Mouse (Mus musculus) midbrain, embryonic 14.5 days (tissue): Measurements from ENCODE around the gene Gm9945. TPM values are rescaled to one million over a fixed set of nuclear protein-coding genes. Genes with fewer than 3 reads are reported as not detected.

Source experiments
- ATAC-seq: fragments of 200-750 bp; cut with Nextera tagmentation; 2 replicates; pipeline ENCODE4 v1.8.0; 2017; ENCODE audit warnings: moderate number of reproducible peaks, moderate library complexity; ENCODE audit not compliant: low FRiP score, low TSS enrichment
- DNase-seq: peaks from one replicate; pipeline ENCODE4 v3.0.0-alpha.2; 2015
- H3K27ac ChIP-seq: fragments of 300-500 bp; sonication (generic); replicated peaks from 2 replicates; pipeline ENCODE4 v1.5.1; 2014; ENCODE audit warnings: mild to moderate bottlenecking, low read depth, low read length, moderate library complexity
- H3K27me3 ChIP-seq: fragments of 300-500 bp; sonication (generic); 2 replicates; pipeline ENCODE4 v1.6.1; 2014; ENCODE audit warnings: low read length, control low read depth, mixed read lengths; ENCODE audit not compliant: control insufficient read depth, insufficient read depth
- H3K36me3 ChIP-seq: fragments of 300-500 bp; sonication (generic); 2 replicates; pipeline ENCODE4 v1.6.1; 2014; ENCODE audit warnings: low read length, control low read depth; ENCODE audit not compliant: control insufficient read depth, insufficient read depth
- H3K4me1 ChIP-seq: fragments of 300-500 bp; sonication (generic); 2 replicates; pipeline ENCODE4 v1.6.1; 2014; ENCODE audit warnings: mild to moderate bottlenecking, antibody characterized with exemption, low read length, control low read depth; ENCODE audit not compliant: control insufficient read depth, insufficient read depth
- H3K4me2 ChIP-seq: fragments of 300-500 bp; sonication (generic); 2 replicates; pipeline ENCODE4 v1.6.1; 2014; ENCODE audit warnings: mild to moderate bottlenecking, low read length, moderate library complexity
- H3K4me3 ChIP-seq: fragments of 300-500 bp; sonication (generic); replicated peaks from 2 replicates; pipeline ENCODE4 v1.5.1; 2014; ENCODE audit warnings: low read depth, low read length
- H3K9ac ChIP-seq: fragments of 300-500 bp; sonication (generic); replicated peaks from 2 replicates; pipeline ENCODE4 v1.6.1; 2014; ENCODE audit warnings: mild to moderate bottlenecking, low read length, moderate library complexity
- H3K9me3 ChIP-seq: fragments of 300-500 bp; sonication (generic); 2 replicates; pipeline ENCODE4 v1.6.1; 2016; ENCODE audit warnings: low read length, control low read depth, mixed read lengths; ENCODE audit not compliant: control insufficient read depth
- WGBS: fragments of 180-500 bp; shearing (Covaris S2); extraction: QIAGEN DNeasy Blood & Tissue Kit; methylation state at CpG from one replicate; pipeline ENCODE4 v1.1.7; 2014; 5-methylcytosine and 5-hydroxymethylcytosine counted together
- polyA plus RNA-seq: library from polyadenylated mRNA; unstranded; fragments of >200 nt; fragmentation: Nextera tagmentation; extraction: Ambion mirVana; gene quantifications from 2 replicates; pipeline ENCODE4 v1.2.1, GENCODE M21; 2014

Gene Gm9945
- polyA plus RNA-seq, 1 experiment from 2014 or later = not detected

DNA sequence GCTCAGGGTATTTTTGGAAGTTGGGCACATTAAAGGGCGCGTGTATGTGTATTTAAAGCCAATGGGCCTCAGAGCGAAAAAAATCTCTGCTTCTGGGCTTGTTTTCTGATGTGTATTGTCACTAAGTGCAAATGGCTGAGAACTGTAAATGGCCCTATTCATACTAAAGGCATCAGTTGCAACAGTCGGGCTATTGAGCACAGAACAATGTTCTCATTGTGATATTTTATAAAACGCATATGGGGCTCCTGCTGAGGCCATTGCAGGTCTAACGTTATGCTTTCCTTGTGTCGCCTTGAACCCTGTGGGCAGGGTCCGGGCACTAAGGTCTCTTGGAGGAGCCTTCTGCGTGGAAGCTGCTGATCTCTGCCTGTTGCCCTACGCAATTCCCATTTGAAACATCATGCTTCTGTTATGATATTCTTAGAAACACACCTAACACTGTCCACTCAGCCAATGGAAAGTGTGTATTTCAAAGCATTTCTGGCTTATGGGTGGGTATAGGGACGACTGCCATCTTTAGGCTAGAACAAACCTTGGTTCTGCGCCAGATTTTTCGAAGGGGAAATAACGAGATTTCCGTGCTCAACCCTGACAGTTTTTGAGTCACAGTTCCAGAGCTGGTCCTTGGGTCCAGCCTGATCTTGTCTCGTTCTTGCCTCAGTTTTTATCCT is 10.5 kb upstream of the Gm9945 start:
- H3K4me1 ChIP-seq = peaks cover 10% of the 10 kb centered on the region; the same call in 1 of the 2 replicates
- 35% methylated on average over 16 of the region's 16 CpGs for WGBS
- peaks cover 44% of the 10 kb centered on the region for H3K27me3 ChIP-seq
- H3K9ac ChIP-seq = no peak overlapping the region
- peak overlapping the region; percentile 50; the same call in 1 of the 2 replicates for H3K4me2 ChIP-seq
- DNase-seq = peak; percentile 13
- H3K4me3 ChIP-seq = no peak overlapping the region
- H3K36me3 ChIP-seq = no peaks in the 10 kb centered on the region
- ATAC-seq = 0 out of 2 replicates have a peak, but pooled peaks have one; percentile 20
- H3K9me3 ChIP-seq = no peaks in the 10 kb centered on the region
- no peak overlapping the region for H3K27ac ChIP-seq

DNA sequence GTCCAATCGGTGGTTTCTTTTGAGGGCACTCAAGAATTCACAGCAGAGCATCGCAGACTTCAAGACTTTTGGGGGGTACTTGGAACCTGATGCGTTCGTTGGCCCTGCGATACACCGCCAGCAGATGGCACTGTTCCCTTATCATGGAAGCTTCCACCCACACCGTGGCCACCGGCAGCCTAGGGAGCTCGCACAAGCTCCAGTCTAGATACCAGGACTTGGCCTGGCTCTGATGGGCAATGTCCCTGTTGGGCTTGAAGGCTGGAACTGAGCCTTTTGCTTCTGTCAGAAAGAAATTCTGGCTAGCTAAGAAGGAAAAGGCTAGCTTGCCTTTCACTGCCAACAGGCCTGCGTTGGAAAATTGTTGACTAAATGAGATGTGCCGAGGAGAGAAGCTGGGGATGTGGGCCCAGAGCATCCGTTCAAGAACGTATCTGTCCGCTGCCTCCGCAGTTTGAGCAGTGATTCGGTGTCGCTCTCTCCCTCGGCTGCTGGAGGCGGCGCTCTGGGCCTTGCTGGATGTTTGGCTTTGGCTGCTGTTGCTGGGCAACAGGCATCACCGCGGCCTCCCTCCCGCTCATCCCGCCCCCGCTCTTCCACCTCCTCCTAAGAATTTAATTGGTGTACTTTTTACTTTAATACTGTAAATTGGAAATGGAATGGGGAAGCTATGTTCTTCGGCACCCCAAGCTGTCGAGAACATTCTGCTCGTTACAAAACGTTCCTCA is 9.8 kb upstream of the Gm9945 start, which contains the start of gene Gm9837:
Gm9837 (minus strand) TSS at position 512 of the 728 bp plus-strand sequence.
- Histone ChIP-seq H3K36me3 (no peaks in the 10 kb centered on the region), H3K27me3 (peaks cover 38% of the 10 kb centered on the region), H3K4me2 (peak within 1 kb of the TSS; percentile 50), H3K4me3 (peak within 1 kb of the TSS; percentile 16), H3K27ac (peak within 1 kb of the TSS; percentile 14; the same call in 1 of the 2 replicates), H3K9me3 (no peaks in the 10 kb centered on the region), H3K4me1 (peaks cover 10% of the 10 kb centered on the region; the same call in 1 of the 2 replicates), H3K9ac (peak within 1 kb of the TSS; percentile 13; the same call in 1 of the 2 replicates)
- WGBS = 1% methylated on average over 29 of the region's 29 CpGs
- DNase-seq (peak; percentile 95), ATAC-seq (peak; percentile 80)

- Histone ChIP-seq H3K27ac (no peak overlapping the region), H3K4me1 (peaks cover 17% of the 10 kb centered on the region), H3K9ac (no peak overlapping the region), H3K9me3 (no peaks in the 10 kb centered on the region), H3K4me2 (no peak overlapping the region), H3K27me3 (peaks cover 20% of the 10 kb centered on the region), H3K4me3 (no peak overlapping the region), H3K36me3 (no peaks in the 10 kb centered on the region)
- 81% methylated on average over 3 of the region's 3 CpGs for WGBS
- DNase-seq = no peak
- no peak for ATAC-seq
Observed at GRCm38 (mm10) chr11:53472709-53473108, 7.3 kb upstream of the Gm9945 start.

DNA sequence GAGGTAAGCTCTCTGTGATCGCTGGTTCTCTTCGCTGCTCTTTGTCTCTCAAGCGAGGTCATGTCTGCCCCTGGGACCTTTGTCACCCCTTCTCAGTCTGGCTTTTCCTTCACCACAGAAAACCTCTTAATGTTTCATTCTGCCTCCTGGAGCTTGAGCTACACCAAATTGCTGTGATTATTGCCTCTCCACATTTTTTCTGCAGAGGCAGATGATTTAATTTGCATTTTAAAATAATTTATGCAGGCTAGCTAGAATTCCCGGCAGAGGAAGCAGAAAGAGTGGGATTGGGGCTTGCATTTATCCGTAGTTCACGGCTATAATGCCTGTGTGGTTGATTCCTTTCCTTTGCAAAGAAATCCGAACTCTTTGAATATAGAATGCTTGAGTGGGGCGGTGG is 4.3 kb upstream of the Gm9945 start:
- H3K4me3 ChIP-seq = peak overlapping the region; percentile 13; the same call in 1 of the 2 replicates

GRCm38 (mm10) chr11:53477833-53478232 is 2.1 kb upstream of the Gm9945 start:
- Histone ChIP-seq H3K9me3 (peaks cover 4% of the 10 kb centered on the region; the same call in 1 of the 2 replicates), H3K36me3 (no peaks in the 10 kb centered on the region), H3K27me3 (peaks cover 58% of the 10 kb centered on the region), H3K27ac (no peak overlapping the region), H3K4me1 (peaks cover 15% of the 10 kb centered on the region), H3K9ac (no peak overlapping the region), H3K4me3 (no peak overlapping the region), H3K4me2 (no peak overlapping the region)
- ATAC-seq (no peak), DNase-seq (no peak)
- WGBS = 44% methylated on average over 7 of the region's 7 CpGs

More for the DNA sequence above, 4.3 kb upstream of the Gm9945 start:
- Histone ChIP-seq H3K9me3 (peaks cover 4% of the 10 kb centered on the region; the same call in 1 of the 2 replicates), H3K27ac (peak overlapping the region; percentile 79), H3K9ac (0 out of 2 replicates have a peak overlapping the region, but pooled peaks have one; percentile 26), H3K4me2 (peak overlapping the region; percentile 48), H3K36me3 (no peaks in the 10 kb centered on the region), H3K4me1 (peaks cover 15% of the 10 kb centered on the region), H3K27me3 (peaks cover 49% of the 10 kb centered on the region)
- DNase-seq = peak; percentile 67
- WGBS = 2% methylated on average over 8 of the region's 8 CpGs
- no peak for ATAC-seq

- Histone ChIP-seq H3K36me3 (no peaks in the 10 kb centered on the region), H3K4me3 (peak overlapping the region; percentile 42), H3K27ac (no peak overlapping the region), H3K9ac (peak overlapping the region; percentile 34; the same call in 1 of the 2 replicates), H3K4me2 (peak overlapping the region; percentile 66), H3K9me3 (peaks cover 4% of the 10 kb centered on the region; the same call in 1 of the 2 replicates), H3K4me1 (peaks cover 15% of the 10 kb centered on the region), H3K27me3 (peaks cover 64% of the 10 kb centered on the region)
- ATAC-seq = no peak
- 4% methylated on average over 79 of the region's 79 CpGs for WGBS
- peak; percentile 51 for DNase-seq
Observed at GRCm38 (mm10) chr11:53478383-53479170, 1.4 kb upstream of the Gm9945 start.

DNA sequence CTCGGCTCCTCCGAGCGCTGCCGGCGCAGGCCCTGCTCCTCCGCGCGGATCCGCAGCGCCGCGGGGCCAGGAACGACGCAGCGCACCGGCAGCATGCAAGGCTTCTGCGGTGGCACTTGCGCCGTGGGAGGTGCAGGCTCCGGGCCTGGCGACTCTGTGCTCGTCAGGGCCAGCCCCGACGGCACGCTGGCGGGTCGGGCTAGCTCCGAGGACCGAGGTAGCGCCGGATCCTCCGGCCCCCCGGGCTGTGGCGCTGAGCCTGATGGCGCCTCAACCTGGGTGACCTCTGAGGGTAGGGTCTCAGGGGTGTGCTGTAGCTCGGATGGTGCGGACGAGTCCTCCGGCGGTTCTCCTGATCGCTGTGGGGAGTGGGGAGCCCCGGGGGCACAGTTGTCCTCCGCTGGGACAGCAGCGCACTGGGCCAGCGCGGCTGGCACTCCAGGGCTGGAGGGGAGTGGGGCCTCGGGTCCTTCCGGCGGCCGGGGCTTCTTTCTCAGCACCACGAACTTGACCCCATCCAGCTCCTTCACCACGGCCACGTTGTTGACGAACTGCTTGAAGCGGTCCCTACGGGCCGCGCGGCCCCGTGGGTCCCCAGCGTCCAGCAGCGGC is 689 bp upstream of the Gm9945 start:
- H3K9ac ChIP-seq = peak overlapping the region; percentile 34
- peaks cover 62% of the 10 kb centered on the region for H3K27me3 ChIP-seq
- no peak overlapping the region for H3K27ac ChIP-seq
- H3K4me3 ChIP-seq = peak overlapping the region; percentile 42
- DNase-seq (peak; percentile 59), ATAC-seq (no peak)
- 2% methylated on average over 62 of the region's 62 CpGs for WGBS
- peak overlapping the region; percentile 66 for H3K4me2 ChIP-seq
- H3K9me3 ChIP-seq = peaks cover 4% of the 10 kb centered on the region; the same call in 1 of the 2 replicates
- H3K4me1 ChIP-seq = peaks cover 15% of the 10 kb centered on the region
- H3K36me3 ChIP-seq = no peaks in the 10 kb centered on the region
